Mouse (Mus musculus): ENCODE measurements around the gene Gzmg. TPM values are rescaled to one million over a fixed set of nuclear protein-coding genes. Genes with fewer than 3 reads are reported as not detected.
"Not testable (repeated sequence)": the region's sequence is repeated elsewhere in the genome, so short reads cannot be mapped to it uniquely, and the experiment has no call there.

The Gzmg gene
- total and polyA plus RNA-seq, 3 experiments, result not detected

DNA sequence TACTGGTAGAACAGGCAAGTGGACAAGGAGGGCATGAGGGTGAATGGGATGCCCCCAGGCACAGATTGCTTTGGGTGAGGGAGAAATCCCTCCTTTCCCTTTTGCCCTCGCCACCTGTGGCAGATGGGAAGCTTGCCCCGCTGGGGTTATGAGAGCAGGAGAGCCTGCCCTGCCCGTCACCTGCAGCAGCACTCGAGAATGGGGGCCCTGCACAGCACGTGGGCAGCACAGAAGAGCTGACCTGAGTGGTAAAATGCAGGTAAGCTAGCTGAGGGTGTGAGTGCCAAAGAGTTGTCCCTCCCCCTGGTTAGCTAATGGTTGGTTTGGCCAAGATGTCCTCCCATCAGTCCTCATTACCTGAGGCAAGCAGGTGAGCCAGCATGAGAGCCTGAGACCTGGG is 27.1 kb upstream of the Gzmg start:
- Histone ChIP-seq H3K36me3 (ENCODE audit: control insufficient read depth in 1 of 2, insufficient read depth in 2 of 2, low read length in 2 of 2) (no peaks in the 10 kb centered on the region), H3K9ac (ENCODE audit: control insufficient read depth, low read depth, low read length, poor library complexity, severe bottlenecking) (no peak overlapping the region), H3K4me1 (ENCODE audit: control insufficient read depth in 1 of 2, insufficient read depth in 2 of 2, low read length in 2 of 2) (no peaks in the 10 kb centered on the region), H3K9me3 (replicated peaks; ENCODE audit: insufficient read depth, low read length) (no peaks in the 10 kb centered on the region), H3K4me3 (ENCODE audit: control insufficient read depth in 1 of 2, insufficient read depth in 1 of 2, low read depth in 2 of 2, low read length in 2 of 2) (no peak overlapping the region), H3K27ac (ENCODE audit: control insufficient read depth, low read depth, low read length) (no peak overlapping the region), H3K27me3 (ENCODE audit: control insufficient read depth in 1 of 2, insufficient read depth in 2 of 2, low read length in 2 of 2) (peaks cover 6 to 10% of the 10 kb centered on the region in 2 experiments), H3K79me2 (ENCODE audit: control insufficient read depth, insufficient read depth, low read length, poor library complexity) (no peaks in the 10 kb centered on the region)
- DNase-seq (ENCODE audit: low read depth, low spot score), result no peak
- no peak for TF ChIP-seq ZC3H11A (IDR thresholded peaks at IDR 0.05; ENCODE audit: low read depth, low read length)
- no peak for TF ChIP-seq POLR2AphosphoS2 (IDR thresholded peaks at IDR 0.05; ENCODE audit: low read length)

DNA sequence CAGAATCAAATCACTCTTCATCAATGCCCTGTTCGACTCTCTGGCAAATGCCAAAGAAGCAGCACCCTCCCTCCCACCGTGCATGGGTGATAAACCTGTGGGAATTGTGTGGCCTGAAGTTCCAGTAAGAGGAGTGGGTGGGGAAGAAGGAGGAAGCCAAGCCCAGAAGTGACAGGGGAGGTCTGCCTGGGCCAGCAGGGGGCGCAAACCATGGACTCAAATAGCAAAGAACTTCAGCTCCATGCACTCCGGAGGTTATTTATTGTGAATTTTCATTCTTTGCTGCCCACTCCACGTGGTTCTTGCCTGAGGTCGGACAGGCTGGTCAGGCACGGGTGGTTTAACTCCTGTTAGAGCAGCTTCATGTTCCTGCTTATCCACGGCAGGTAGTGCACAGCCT is 18.3 kb upstream of the Gzmg start:
- TF ChIP-seq SMC3 (IDR thresholded peaks at IDR 0.05; ENCODE audit: low read depth, low read length) (peak; percentile 60), RAD21 (IDR thresholded peaks at IDR 0.05; ENCODE audit: low read depth, low read length) (peak; percentile 8; the same call in 1 of the 2 replicates), CTCF (IDR thresholded peaks at IDR 0.05 in 2 of 3, conservative IDR thresholded peaks at IDR 0.05 in 1 of 3; ENCODE audit: control insufficient read depth in 1 of 3, insufficient read depth in 1 of 3, low read depth in 2 of 3, low read length in 3 of 3, poor library complexity in 1 of 3, severe bottlenecking in 1 of 3) (peak; percentile 64 to 82 (median 69))
- not testable (repeated sequence) for H3K36me3 ChIP-seq (ENCODE audit: control insufficient read depth in 1 of 2, insufficient read depth in 2 of 2, low read length in 2 of 2); H3K4me1 ChIP-seq (ENCODE audit: control insufficient read depth in 1 of 2, insufficient read depth in 2 of 2, low read length in 2 of 2); H3K79me2 ChIP-seq (ENCODE audit: control insufficient read depth, insufficient read depth, low read length, poor library complexity); H3K4me3 ChIP-seq (ENCODE audit: control insufficient read depth in 1 of 2, insufficient read depth in 1 of 2, low read depth in 2 of 2, low read length in 2 of 2); H3K9me3 ChIP-seq (replicated peaks; ENCODE audit: insufficient read depth, low read length); H3K27ac ChIP-seq (ENCODE audit: control insufficient read depth, low read depth, low read length); H3K9ac ChIP-seq (ENCODE audit: control insufficient read depth, low read depth, low read length, poor library complexity, severe bottlenecking)
- peaks cover 1 to 21% of the 10 kb centered on the region in 2 experiments for H3K27me3 ChIP-seq (ENCODE audit: control insufficient read depth in 1 of 2, insufficient read depth in 2 of 2, low read length in 2 of 2)
- peak; percentile 66 for DNase-seq (ENCODE audit: low read depth, low spot score)

DNA sequence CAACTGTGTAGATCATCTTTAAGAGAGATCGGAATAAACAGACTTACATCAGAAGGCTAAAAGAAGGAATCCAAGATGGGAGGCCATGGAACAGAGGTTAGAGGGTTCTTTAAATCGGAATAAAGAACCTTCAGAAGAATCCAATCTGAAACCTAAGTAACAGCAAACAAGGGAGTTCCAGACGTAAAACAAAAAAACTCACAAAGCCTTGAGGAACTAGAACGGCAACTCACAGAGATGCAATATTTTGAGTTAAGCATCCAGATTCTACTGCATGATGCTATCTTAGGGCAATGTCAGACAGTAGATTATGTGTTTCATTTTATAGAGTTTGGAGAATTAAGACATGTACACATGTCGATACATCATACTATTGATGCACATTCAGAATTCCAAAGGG is 15.1 kb upstream of the Gzmg start, which contains the start of gene Gzmn:
TSS of gene Gzmn (minus strand) at position 101 of the 400 bp plus-strand sequence.
- no peak within 1 kb of the TSS for H3K9ac ChIP-seq (ENCODE audit: control insufficient read depth, low read depth, low read length, poor library complexity, severe bottlenecking)
- no peak for TF ChIP-seq HCFC1 (IDR thresholded peaks at IDR 0.05; ENCODE audit: low read depth, low read length)
- no peak for TF ChIP-seq ZNF384 (IDR thresholded peaks at IDR 0.05; ENCODE audit: low read depth, low read length)
- TF ChIP-seq JUND (IDR thresholded peaks at IDR 0.05; ENCODE audit: low read depth, low read length), result no peak
- TF ChIP-seq GATA1 (IDR thresholded peaks at IDR 0.05; ENCODE audit: low read depth, low read length), result no peak
- TF ChIP-seq E2F4 (IDR thresholded peaks at IDR 0.05; ENCODE audit: borderline replicate concordance, low read depth, low read length), result no peak
- TF ChIP-seq GABPA (IDR thresholded peaks at IDR 0.05; ENCODE audit: low read depth, low read length), result no peak
- TF ChIP-seq UBTF (IDR thresholded peaks at IDR 0.05; ENCODE audit: borderline replicate concordance, insufficient read depth, low read depth, low read length), result no peak
- no peak for TF ChIP-seq MAX (IDR thresholded peaks at IDR 0.05; ENCODE audit: low read length)
- TF ChIP-seq MAFK (IDR thresholded peaks at IDR 0.05; ENCODE audit: borderline replicate concordance, low read depth, low read length), result no peak
- no peak for TF ChIP-seq TBP (IDR thresholded peaks at IDR 0.05; ENCODE audit: low read depth, low read length)
- H3K27me3 ChIP-seq (ENCODE audit: control insufficient read depth in 1 of 2, insufficient read depth in 2 of 2, low read length in 2 of 2), result peaks cover 1 to 21% of the 10 kb centered on the region in 2 experiments
- no peaks in the 10 kb centered on the region for H3K9me3 ChIP-seq (replicated peaks; ENCODE audit: insufficient read depth, low read length)
- no peaks in the 10 kb centered on the region for H3K36me3 ChIP-seq (ENCODE audit: control insufficient read depth in 1 of 2, insufficient read depth in 2 of 2, low read length in 2 of 2)
- DNase-seq (ENCODE audit: low read depth, low spot score), result no peak
- H3K4me1 ChIP-seq (ENCODE audit: control insufficient read depth in 1 of 2, insufficient read depth in 2 of 2, low read length in 2 of 2), result no peaks in the 10 kb centered on the region
- H3K79me2 ChIP-seq (ENCODE audit: control insufficient read depth, insufficient read depth, low read length, poor library complexity), result no peaks in the 10 kb centered on the region
- no peak within 1 kb of the TSS for H3K4me3 ChIP-seq (ENCODE audit: control insufficient read depth in 1 of 2, insufficient read depth in 1 of 2, low read depth in 2 of 2, low read length in 2 of 2)
- no peak within 1 kb of the TSS for H3K27ac ChIP-seq (ENCODE audit: control insufficient read depth, low read depth, low read length)

Measured in MEL (cell line).